Mouse (Mus musculus): ENCODE data around the gene Rnf217. TPM values are rescaled to one million over a fixed set of nuclear protein-coding genes. Genes with fewer than 3 reads are reported as not detected.

Rnf217 gene
- polyA plus RNA-seq (2015; fragmentation: Nextera tagmentation; extraction: Ambion mirVana): 3.4 and 3.6 TPM in 2 replicates

DNA sequence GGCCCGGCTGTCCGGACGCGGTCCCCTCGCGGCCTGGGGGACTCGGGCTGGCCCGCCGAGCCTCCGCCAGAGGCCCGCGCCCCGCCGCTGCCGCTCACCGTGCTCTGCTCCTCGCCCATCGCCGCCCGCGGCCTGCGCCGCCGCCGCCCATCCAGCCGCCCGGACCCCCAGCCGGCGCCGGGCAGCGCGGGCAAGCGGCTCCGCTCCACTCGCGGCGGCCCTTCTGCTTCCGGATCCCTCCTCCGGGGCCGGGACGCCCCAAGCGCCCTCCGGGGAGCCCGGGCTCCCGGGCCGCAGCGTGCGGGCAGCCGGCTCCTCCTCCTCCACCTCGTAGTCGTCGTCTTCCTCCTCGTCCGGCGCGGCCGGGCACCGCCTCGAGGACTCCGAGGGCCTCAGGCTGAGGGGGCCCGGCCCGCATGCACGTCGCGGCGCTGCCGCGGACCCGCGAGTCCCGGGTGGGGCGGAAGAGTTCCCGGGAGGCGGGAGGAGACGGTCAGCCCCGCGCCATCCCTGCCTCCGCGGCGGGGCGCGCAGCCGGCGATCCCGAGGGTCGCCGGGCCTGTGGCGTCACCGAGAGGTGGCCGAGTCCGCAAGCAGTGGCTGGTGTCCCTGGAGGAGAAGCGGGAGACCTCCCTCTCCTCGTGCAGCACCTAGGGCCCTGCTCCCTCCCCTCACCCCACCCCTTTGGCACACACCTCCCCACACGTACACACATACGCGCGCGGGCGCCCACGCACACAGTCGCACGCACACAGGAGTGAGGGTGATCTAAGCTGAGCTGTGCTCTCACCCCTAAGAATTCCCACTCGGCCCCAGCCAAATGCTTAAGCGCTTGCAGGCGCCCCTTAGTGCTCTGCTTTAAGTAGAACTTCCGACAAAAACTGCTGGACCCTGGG lies at the start of gene Rnf217:
Gene Rnf217, minus strand, starts transcription at position 119 of the 896 bp plus-strand sequence.

GRCm38 (mm10) chr10:31445291-31446124 lies 163.5 kb downstream of the Rnf217 start, which contains the start of gene Tpd52l1:
Gene Tpd52l1 (minus strand): TSS chr10:31445958.

Other genes starting within 250 kb of the Rnf217 start
- 67.4 and 67.7 TPM in 2 replicates for gene Tpd52l1, start 163.2 kb downstream of the Rnf217 start, polyA plus RNA-seq (2015; fragmentation: Nextera tagmentation; extraction: Ambion mirVana)

Measured in skeletal muscle tissue, postnatal 0 days (tissue).